Comparison of ENCODE assay signal across 8 mouse cellular contexts in genomic region chr19:5751742-5752141, GRCm38 (mm10). TPM values are rescaled to one million over a fixed set of nuclear protein-coding genes. Genes with fewer than 3 reads are reported as not detected.
DNase-seq lines count a peak whose midpoint lies in the region; ATAC-seq and TF ChIP-seq lines count a peak whose summit lies in the region.

No protein-coding gene starts in this region.

- H3K36me3 ChIP-seq in heart, embryonic 15.5 days = peaks cover 7% of the 10 kb centered on the region; the same call in 1 of the 2 replicates
- 0 out of 2 replicates have a peak, but pooled peaks cover 3% of the 10 kb centered on the region for H3K36me3 ChIP-seq in hindbrain, postnatal 0 days (ENCODE audit: insufficient read depth, low read length)
- no peaks in the 10 kb centered on the region for H3K36me3 ChIP-seq in liver, embryonic 13.5 days

- no peak for TF ChIP-seq CTCF in hindbrain, postnatal 0 days (IDR thresholded peaks at IDR 0.05; ENCODE audit: low read depth)

- DNase-seq in heart, postnatal 25 days (ENCODE audit: low spot score) = no peak
- DNase-seq in adrenal gland, postnatal 10 days = peak; percentile 85
- peak; percentile 46 for DNase-seq in hindbrain, postnatal 0 days (ENCODE audit: low spot score)
- DNase-seq in liver, embryonic 13.5 days = no peak
- peak; percentile 37 for DNase-seq in thymus, postnatal 25 days
- no peak for DNase-seq in MN1 (ENCODE audit: low spot score)
- no peak for DNase-seq in frontal cortex, postnatal 14 days (ENCODE audit: low spot score in 2 of 2)

- H3K9ac ChIP-seq in heart, embryonic 15.5 days = no peak overlapping the region
- no peak overlapping the region for H3K9ac ChIP-seq in hindbrain, postnatal 0 days (replicated peaks; ENCODE audit: low read length)
- no peak overlapping the region for H3K9ac ChIP-seq in liver, embryonic 13.5 days

- peaks cover 61% of the 10 kb centered on the region for H3K27me3 ChIP-seq in heart, embryonic 15.5 days
- peaks cover 19% of the 10 kb centered on the region; the same call in 1 of the 2 replicates for H3K27me3 ChIP-seq in hindbrain, postnatal 0 days (ENCODE audit: insufficient read depth, low read length)
- H3K27me3 ChIP-seq in liver, embryonic 13.5 days = peaks cover 100% of the 10 kb centered on the region

- no peaks in the 10 kb centered on the region for H3K9me3 ChIP-seq in heart, embryonic 15.5 days (replicated peaks)
- H3K9me3 ChIP-seq in hindbrain, postnatal 0 days (ENCODE audit: low read length) = no peaks in the 10 kb centered on the region
- H3K9me3 ChIP-seq in liver, embryonic 13.5 days (replicated peaks) = no peaks in the 10 kb centered on the region

- no peak overlapping the region for H3K4me3 ChIP-seq in heart, embryonic 15.5 days
- no peak overlapping the region for H3K4me3 ChIP-seq in hindbrain, postnatal 0 days (ENCODE audit: low read length)
- no peak overlapping the region for H3K4me3 ChIP-seq in liver, embryonic 13.5 days (replicated peaks)

- H3K4me1 ChIP-seq in heart, embryonic 15.5 days (replicated peaks) = peaks cover 20% of the 10 kb centered on the region
- H3K4me1 ChIP-seq in hindbrain, postnatal 0 days (ENCODE audit: insufficient read depth, low read length) = no peaks in the 10 kb centered on the region; the same call in 1 of the 2 replicates
- H3K4me1 ChIP-seq in liver, embryonic 13.5 days (replicated peaks) = peaks cover 24% of the 10 kb centered on the region

- H3K4me2 ChIP-seq in heart, embryonic 15.5 days = 0 out of 2 replicates have a peak overlapping the region, but pooled peaks have one; percentile 15
- no peak overlapping the region for H3K4me2 ChIP-seq in hindbrain, postnatal 0 days (ENCODE audit: low read depth, low read length)
- peak overlapping the region; percentile 3; the same call in 1 of the 2 replicates for H3K4me2 ChIP-seq in liver, embryonic 13.5 days

- ATAC-seq in heart, embryonic 15.5 days (replicated peaks; ENCODE audit: insufficient number of reproducible peaks, insufficient read depth, low FRiP score, low read depth) = no peak; the same call in 1 of the 2 replicates
- peak; percentile 31; the same call in 1 of the 2 replicates for ATAC-seq in hindbrain, postnatal 0 days
- no peak for ATAC-seq in liver, embryonic 13.5 days (ENCODE audit: low read depth)

- WGBS in heart, embryonic 15.5 days = 15% methylated on average over 20 of the region's 20 CpGs
- WGBS in hindbrain, postnatal 0 days = 16% methylated on average over 20 of the region's 20 CpGs
- WGBS in liver, embryonic 13.5 days (ENCODE audit: insufficient replicate concordance) = 8% methylated on average over 20 of the region's 20 CpGs

- no peak overlapping the region for H3K27ac ChIP-seq in heart, embryonic 15.5 days
- H3K27ac ChIP-seq in hindbrain, postnatal 0 days = no peak overlapping the region
- H3K27ac ChIP-seq in liver, embryonic 13.5 days = no peak overlapping the region

- intact Hi-C loops in heart, postnatal 25 days (cut with DNase I) = no loop called here

RNA-seq across cellular contexts. Expression of gene Ltbp3, which starts 11.0 kb away (rescaled TPM):
- polyA plus RNA-seq in heart, embryonic 15.5 days (2015; fragmentation: Nextera tagmentation; extraction: Ambion mirVana) = 26.6 and 43.3 TPM in 2 replicates
- 10 to 100 TPM; 36.6 to 37.2 TPM for total RNA-seq in heart, postnatal 25 days (2021)
- total RNA-seq in adrenal gland, postnatal 10 days (2021) = 100 to 1,000 TPM; 185 to 250 TPM
- total RNA-seq in hindbrain, postnatal 0 days (2014; rRNA removed) = 43.0 and 50.2 TPM in 2 replicates
- polyA plus RNA-seq in hindbrain, postnatal 0 days (2015; fragmentation: Nextera tagmentation; extraction: Ambion mirVana) = 14.0 and 14.4 TPM in 2 replicates
- 1.1 and 2.7 TPM in 2 replicates for polyA plus RNA-seq in liver, embryonic 13.5 days (2015; fragmentation: Nextera tagmentation; extraction: Ambion mirVana)

RNA-seq across cellular contexts. Expression of gene Scyl1, which starts 19.5 kb away (rescaled TPM):
- polyA plus RNA-seq in heart, embryonic 15.5 days (2015; fragmentation: Nextera tagmentation; extraction: Ambion mirVana) = 53.5 and 65.9 TPM in 2 replicates
- total RNA-seq in heart, postnatal 25 days (2021) = 10 to 100 TPM; 63.5 to 64.1 TPM
- 10 to 100 TPM; 86.7 to 96.5 TPM for total RNA-seq in adrenal gland, postnatal 10 days (2021)
- 84.1 and 96.6 TPM in 2 replicates for total RNA-seq in hindbrain, postnatal 0 days (2014; rRNA removed)
- 73.3 and 76.2 TPM in 2 replicates for polyA plus RNA-seq in hindbrain, postnatal 0 days (2015; fragmentation: Nextera tagmentation; extraction: Ambion mirVana)
- polyA plus RNA-seq in liver, embryonic 13.5 days (2015; fragmentation: Nextera tagmentation; extraction: Ambion mirVana) = 25.2 and 27.5 TPM in 2 replicates

RNA-seq across cellular contexts. Expression of gene Fam89b, which starts 22.3 kb away (rescaled TPM):
- polyA plus RNA-seq in heart, embryonic 15.5 days (2015; fragmentation: Nextera tagmentation; extraction: Ambion mirVana) = 68.1 and 82.4 TPM in 2 replicates
- 10 to 100 TPM; 29.5 to 31.5 TPM for total RNA-seq in heart, postnatal 25 days (2021)
- 10 to 100 TPM; 47.0 to 59.8 TPM for total RNA-seq in adrenal gland, postnatal 10 days (2021)
- 177 and 188 TPM in 2 replicates for total RNA-seq in hindbrain, postnatal 0 days (2014; rRNA removed)
- polyA plus RNA-seq in hindbrain, postnatal 0 days (2015; fragmentation: Nextera tagmentation; extraction: Ambion mirVana) = 131 and 140 TPM in 2 replicates
- polyA plus RNA-seq in liver, embryonic 13.5 days (2015; fragmentation: Nextera tagmentation; extraction: Ambion mirVana) = 44.5 and 47.0 TPM in 2 replicates

RNA-seq across cellular contexts. Expression of gene Ehbp1l1, which starts 25.6 kb away (rescaled TPM):
- 82.6 and 84.3 TPM in 2 replicates for polyA plus RNA-seq in heart, embryonic 15.5 days (2015; fragmentation: Nextera tagmentation; extraction: Ambion mirVana)
- 100 to 1,000 TPM; 140 to 149 TPM for total RNA-seq in heart, postnatal 25 days (2021)
- 10 to 100 TPM; 29.8 to 48.9 TPM for total RNA-seq in adrenal gland, postnatal 10 days (2021)
- 16.6 and 19.7 TPM in 2 replicates for total RNA-seq in hindbrain, postnatal 0 days (2014; rRNA removed)
- polyA plus RNA-seq in hindbrain, postnatal 0 days (2015; fragmentation: Nextera tagmentation; extraction: Ambion mirVana) = 40.0 and 43.0 TPM in 2 replicates
- 105 and 111 TPM in 2 replicates for polyA plus RNA-seq in liver, embryonic 13.5 days (2015; fragmentation: Nextera tagmentation; extraction: Ambion mirVana)

RNA-seq across cellular contexts. Expression of gene Kcnk7, which starts 47.6 kb away (rescaled TPM):
- polyA plus RNA-seq in heart, embryonic 15.5 days (2015; fragmentation: Nextera tagmentation; extraction: Ambion mirVana) = 0.40 TPM in 1 of 2 replicates, not detected in the other
- not detected for total RNA-seq in heart, postnatal 25 days (2021)
- total RNA-seq in adrenal gland, postnatal 10 days (2021) = not detected
- not detected in 2 replicates for total RNA-seq in hindbrain, postnatal 0 days (2014; rRNA removed)
- 0.19 and 0.61 TPM in 2 replicates for polyA plus RNA-seq in hindbrain, postnatal 0 days (2015; fragmentation: Nextera tagmentation; extraction: Ambion mirVana)
- polyA plus RNA-seq in liver, embryonic 13.5 days (2015; fragmentation: Nextera tagmentation; extraction: Ambion mirVana) = 0.21 and 0.46 TPM in 2 replicates

Comparison
In these comparisons a context has a peak if more than half of its experiments do, and no peak if none do; other contexts are left out.
1. DNase-seq: peak in adrenal gland, postnatal 10 days (single experiment), hindbrain, postnatal 0 days (single experiment) and thymus, postnatal 25 days (single experiment); none in heart, postnatal 25 days (single experiment), liver, embryonic 13.5 days (single experiment), MN1 (single experiment) and frontal cortex, postnatal 14 days (0 of 2).